Mouse (Mus musculus): ENCODE measurements at regions not wholly inside any gene's neighbourhood (a gene's known extent, or its start where the extent isn't known, plus 50 kb on each side); places are given as distances from the start of the nearest gene placed in this dataset.

DNA sequence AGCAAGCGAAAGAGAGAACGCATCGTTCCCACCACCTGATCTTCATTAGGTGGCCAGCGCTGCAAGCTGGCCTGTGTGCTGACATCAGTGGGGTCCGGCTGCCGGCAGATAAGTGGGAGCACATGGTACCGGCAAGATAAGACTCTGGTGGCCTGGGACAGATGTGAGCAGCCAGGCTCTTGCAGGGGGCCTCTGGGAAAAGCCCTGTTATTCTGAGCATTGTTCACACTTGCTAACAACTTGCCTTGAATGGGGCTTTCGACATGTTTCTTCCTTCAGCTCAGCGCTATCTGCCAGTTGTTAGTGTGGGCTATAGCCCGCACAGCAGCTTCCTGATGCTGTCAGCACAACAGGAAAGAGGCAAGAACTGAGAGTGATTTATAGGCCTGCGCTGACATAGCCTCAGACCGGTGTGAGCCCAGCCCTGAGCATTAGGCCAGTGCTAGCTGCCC lies 57.9 kb upstream of the Runx1 start:
- H3K27ac ChIP-seq (ENCODE audit: insufficient read depth, low read length): no peak overlapping the region
- H3K9ac ChIP-seq (ENCODE audit: low read depth, poor library complexity, severe bottlenecking): no peak overlapping the region

DNA sequence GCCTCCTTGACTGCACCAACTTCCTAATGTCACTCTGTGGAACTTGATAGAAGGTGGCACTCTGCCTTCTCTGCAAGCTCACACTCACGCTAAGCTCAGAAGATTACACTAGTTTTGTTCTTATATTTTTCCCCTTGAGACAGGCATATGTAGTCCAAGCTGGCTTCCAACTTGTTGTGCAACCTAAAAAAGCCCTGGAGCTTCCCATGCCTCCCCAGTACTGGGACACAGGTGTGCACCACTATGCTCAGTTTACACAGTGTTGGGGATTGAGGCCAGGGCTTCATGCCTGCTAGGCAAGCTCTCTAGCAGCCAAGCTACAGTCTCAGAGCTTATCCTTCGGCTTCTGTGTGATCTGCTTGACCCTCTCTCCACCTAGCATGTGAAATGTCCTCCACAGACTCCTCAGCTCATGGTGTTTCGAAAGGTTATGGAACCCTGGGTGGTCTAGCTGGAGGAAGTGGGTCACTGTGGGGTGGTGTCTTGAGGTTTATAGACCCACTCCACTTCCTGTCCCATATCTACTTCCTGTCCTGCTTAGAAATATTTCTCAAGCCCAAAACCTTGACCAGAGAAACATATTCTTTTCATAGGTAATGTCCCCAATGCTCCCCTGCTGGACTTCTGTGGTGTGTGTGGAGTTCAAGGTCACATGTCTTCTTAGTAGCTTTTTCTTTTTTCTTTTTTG lies 54.6 kb upstream of the Runx1 start:
- TF ChIP-seq CTCF (IDR thresholded peaks at IDR 0.05; ENCODE audit: low read depth, low read length) (no peak), POLR2A (IDR thresholded peaks at IDR 0.05; ENCODE audit: insufficient read depth, low read length) (no peak), EP300 (IDR thresholded peaks at IDR 0.05; ENCODE audit: insufficient read depth, low read depth, low read length) (no peak)
- Histone ChIP-seq H3K36me3 (ENCODE audit: control insufficient read depth, insufficient read depth, low read length, poor library complexity, severe bottlenecking) (no peaks in the 10 kb centered on the region), H3K9ac (ENCODE audit: low read depth, poor library complexity, severe bottlenecking) (no peak overlapping the region)

More for the DNA sequence above, 57.9 kb upstream of the Runx1 start:
- H3K4me3 ChIP-seq (ENCODE audit: low read depth, low read length): no peak overlapping the region
- no peaks in the 10 kb centered on the region; the same call in 1 of the 2 replicates for H3K9me3 ChIP-seq (replicated peaks; ENCODE audit: control insufficient read depth, insufficient read depth, low read length, poor library complexity, severe bottlenecking)
- TF ChIP-seq EP300 (IDR thresholded peaks at IDR 0.05; ENCODE audit: insufficient read depth, low read depth, low read length) (no peak), CTCF (IDR thresholded peaks at IDR 0.05; ENCODE audit: low read depth, low read length) (no peak), POLR2A (IDR thresholded peaks at IDR 0.05; ENCODE audit: insufficient read depth, low read length) (no peak)
- no peaks in the 10 kb centered on the region for H3K36me3 ChIP-seq (ENCODE audit: control insufficient read depth, insufficient read depth, low read length, poor library complexity, severe bottlenecking)
- H3K4me1 ChIP-seq (ENCODE audit: control insufficient read depth, insufficient read depth, low read length): no peaks in the 10 kb centered on the region
- H3K27me3 ChIP-seq (ENCODE audit: control insufficient read depth, insufficient read depth, low read length, poor library complexity, severe bottlenecking): no peaks in the 10 kb centered on the region

DNA sequence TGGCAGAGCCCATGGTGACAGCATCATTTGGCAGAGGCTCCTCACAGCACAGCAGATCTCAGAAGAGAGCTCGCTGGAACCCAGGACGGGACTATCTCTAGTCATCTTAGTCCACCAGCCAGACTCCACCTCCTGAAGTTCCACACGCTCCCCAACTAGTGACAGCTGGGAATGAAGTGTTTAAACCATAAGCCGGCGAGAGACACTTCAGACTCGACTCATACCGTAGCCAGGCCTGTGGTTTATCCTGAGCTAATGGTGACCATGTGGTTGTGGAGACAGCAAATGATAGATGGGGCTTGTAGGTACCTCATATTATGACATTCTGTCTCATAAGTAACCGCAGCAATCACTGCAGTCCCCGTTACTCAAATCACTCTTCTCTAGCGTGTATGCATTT lies 52.1 kb upstream of the Runx1 start:
- Histone ChIP-seq H3K4me3 (ENCODE audit: low read depth, low read length) (no peak overlapping the region), H3K27ac (ENCODE audit: insufficient read depth, low read length) (no peak overlapping the region), H3K36me3 (ENCODE audit: control insufficient read depth, insufficient read depth, low read length, poor library complexity, severe bottlenecking) (no peaks in the 10 kb centered on the region), H3K9me3 (replicated peaks; ENCODE audit: control insufficient read depth, insufficient read depth, low read length, poor library complexity, severe bottlenecking) (no peaks in the 10 kb centered on the region), H3K4me1 (ENCODE audit: control insufficient read depth, insufficient read depth, low read length) (no peaks in the 10 kb centered on the region), H3K27me3 (ENCODE audit: control insufficient read depth, insufficient read depth, low read length, poor library complexity, severe bottlenecking) (no peaks in the 10 kb centered on the region), H3K9ac (ENCODE audit: low read depth, poor library complexity, severe bottlenecking) (no peak overlapping the region)
- no peak for TF ChIP-seq EP300 (IDR thresholded peaks at IDR 0.05; ENCODE audit: insufficient read depth, low read depth, low read length)
- TF ChIP-seq CTCF (IDR thresholded peaks at IDR 0.05; ENCODE audit: low read depth, low read length): no peak
- no peak for TF ChIP-seq POLR2A (IDR thresholded peaks at IDR 0.05; ENCODE audit: insufficient read depth, low read length)

More for the DNA sequence above, 54.6 kb upstream of the Runx1 start:
- no peaks in the 10 kb centered on the region for H3K4me1 ChIP-seq (ENCODE audit: control insufficient read depth, insufficient read depth, low read length)
- H3K9me3 ChIP-seq (replicated peaks; ENCODE audit: control insufficient read depth, insufficient read depth, low read length, poor library complexity, severe bottlenecking): no peaks in the 10 kb centered on the region
- H3K27ac ChIP-seq (ENCODE audit: insufficient read depth, low read length): no peak overlapping the region
- H3K27me3 ChIP-seq (ENCODE audit: control insufficient read depth, insufficient read depth, low read length, poor library complexity, severe bottlenecking): no peaks in the 10 kb centered on the region
- no peak overlapping the region for H3K4me3 ChIP-seq (ENCODE audit: low read depth, low read length)
